ENCODE assay signal across 21 mouse cellular contexts in the genomic region with DNA sequence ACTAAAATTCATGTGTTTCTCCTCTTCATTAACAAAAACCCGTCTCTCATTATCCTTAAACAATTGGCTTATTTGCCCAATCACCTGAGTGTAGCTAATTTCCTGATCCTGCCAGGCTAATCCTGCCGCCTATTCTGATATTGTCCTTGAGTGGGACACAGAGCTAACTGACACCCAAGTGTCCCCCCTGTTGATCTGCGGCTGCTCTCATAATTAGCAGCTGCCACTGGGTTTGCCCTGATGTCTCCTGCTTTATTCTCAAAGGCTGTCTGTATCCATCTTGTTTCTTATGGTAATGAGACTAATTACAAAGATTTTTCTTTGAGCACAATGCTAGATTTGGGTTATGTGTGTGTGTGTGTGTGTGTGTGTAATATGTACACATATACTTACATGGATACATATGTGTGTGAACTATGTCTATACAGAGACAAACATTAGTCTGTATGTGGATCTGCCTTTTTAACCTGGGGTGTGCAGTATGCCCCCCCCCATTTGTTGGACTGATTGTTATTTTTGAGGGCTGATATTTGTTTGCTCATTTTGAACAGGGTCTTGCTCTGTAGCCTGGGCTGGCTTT. TPM values are rescaled to one million over a fixed set of nuclear protein-coding genes. Genes with fewer than 3 reads are reported as not detected.
DNase-seq lines count a peak whose midpoint lies in the region; ATAC-seq and TF ChIP-seq lines count a peak whose summit lies in the region.
"Had no signal": no experiment of that assay in that cellular context is flagged by ENCODE, and none has a peak within 500 bp of the region (broad histone marks: within the 10 kb centered on the region; RNA-seq: fewer than 3 reads in every experiment).

No protein-coding gene starts in this region.

- ATAC-seq in midbrain, embryonic 11.5 days (ENCODE audit: low FRiP score): peak; percentile 54; the same call in 1 of the 2 replicates
- peak; percentile 71 for ATAC-seq in forebrain, embryonic 16.5 days
- ATAC-seq in hindbrain, postnatal 0 days: peak; percentile 85
- no peak for ATAC-seq in megakaryocyte-erythroid progenitor cell, adult 5-6 weeks (replicated peaks; ENCODE audit: low FRiP score, low TSS enrichment, poor library complexity, severe bottlenecking)
- ATAC-seq: activated CD4-positive, CD25-positive, alpha-beta regulatory T cell, adult 4 months; intestine, embryonic 15.5 days; Patski had no signal

- intact Hi-C loops in gastrocnemius, postnatal 14 days (cut with DNase I; ENCODE audit: low total_unique reads): no loop called here

- no peak overlapping the region for H3K4me2 ChIP-seq in midbrain, embryonic 11.5 days
- H3K4me2 ChIP-seq in forebrain, embryonic 16.5 days (ENCODE audit: low read length): no peak overlapping the region
- H3K4me2 ChIP-seq in hindbrain, postnatal 0 days (ENCODE audit: low read depth, low read length): no peak overlapping the region
- H3K4me2 ChIP-seq: intestine, embryonic 15.5 days; kidney, embryonic 15.5 days; liver, embryonic 13.5 days had no signal

- H3K36me3 ChIP-seq in midbrain, embryonic 11.5 days (ENCODE audit: control insufficient read depth, insufficient read depth, low read length): no peaks in the 10 kb centered on the region
- no peaks in the 10 kb centered on the region for H3K36me3 ChIP-seq in midbrain, embryonic 10.5 days
- H3K36me3 ChIP-seq in forebrain, embryonic 16.5 days (ENCODE audit: control insufficient read depth, insufficient read depth): no peaks in the 10 kb centered on the region
- no peaks in the 10 kb centered on the region for H3K36me3 ChIP-seq in hindbrain, postnatal 0 days (ENCODE audit: insufficient read depth, low read length)
- H3K36me3 ChIP-seq: intestine, embryonic 15.5 days; kidney, embryonic 15.5 days; liver, embryonic 13.5 days had no signal

- no peak for TF ChIP-seq CTCF in hindbrain, postnatal 0 days (IDR thresholded peaks at IDR 0.05; ENCODE audit: low read depth)

- no peak for DNase-seq in midbrain, embryonic 11.5 days (ENCODE audit: low spot score, missing footprints)
- DNase-seq in midbrain, embryonic 10.5 days (ENCODE audit: low spot score): no peak
- peak; percentile 55 for DNase-seq in hindbrain, postnatal 0 days (ENCODE audit: low spot score)
- peak; percentile 87 for DNase-seq in retina, postnatal 1 day
- DNase-seq in gastrocnemius, postnatal 14 days: no peak
- DNase-seq: adrenal gland, postnatal 25 days; cerebellum, postnatal 25 days; gastrocnemius, postnatal 36 days; heart, postnatal 14 days; layer of hippocampus, postnatal 36 days; liver, embryonic 13.5 days; right cerebral cortex, postnatal 25 days; thymus, postnatal 14 days had no signal

- no peaks in the 10 kb centered on the region for H3K27me3 ChIP-seq in midbrain, embryonic 11.5 days (ENCODE audit: control insufficient read depth, insufficient read depth, low read length)
- H3K27me3 ChIP-seq in midbrain, embryonic 10.5 days (ENCODE audit: low read depth, poor library complexity, severe bottlenecking): no peaks in the 10 kb centered on the region
- H3K27me3 ChIP-seq in forebrain, embryonic 16.5 days (replicated peaks; ENCODE audit: control insufficient read depth, insufficient read depth, low read length): no peaks in the 10 kb centered on the region
- no peaks in the 10 kb centered on the region for H3K27me3 ChIP-seq in hindbrain, postnatal 0 days (ENCODE audit: insufficient read depth, low read length)
- H3K27me3 ChIP-seq: intestine, embryonic 15.5 days; kidney, embryonic 15.5 days; liver, embryonic 13.5 days; Patski had no signal

- no peaks in the 10 kb centered on the region for H3K4me1 ChIP-seq in midbrain, embryonic 11.5 days (ENCODE audit: control insufficient read depth, insufficient read depth, low read length)
- H3K4me1 ChIP-seq in midbrain, embryonic 10.5 days: 0 out of 2 replicates have a peak, but pooled peaks cover 3% of the 10 kb centered on the region
- H3K4me1 ChIP-seq in forebrain, embryonic 16.5 days (replicated peaks; ENCODE audit: control insufficient read depth, insufficient read depth, low read length): peaks cover 3% of the 10 kb centered on the region; the same call in 1 of the 2 replicates
- H3K4me1 ChIP-seq in hindbrain, postnatal 0 days (ENCODE audit: insufficient read depth, low read length): no peaks in the 10 kb centered on the region
- H3K4me1 ChIP-seq: intestine, embryonic 15.5 days; kidney, embryonic 15.5 days; liver, embryonic 13.5 days had no signal

- H3K9ac ChIP-seq in midbrain, embryonic 11.5 days (ENCODE audit: low read length): no peak overlapping the region
- no peak overlapping the region for H3K9ac ChIP-seq in forebrain, embryonic 16.5 days (replicated peaks; ENCODE audit: low read depth, low read length)
- H3K9ac ChIP-seq in hindbrain, postnatal 0 days (replicated peaks; ENCODE audit: low read length): no peak overlapping the region
- H3K9ac ChIP-seq: intestine, embryonic 15.5 days; kidney, embryonic 15.5 days; liver, embryonic 13.5 days had no signal

- H3K4me3 ChIP-seq in midbrain, embryonic 11.5 days (ENCODE audit: low read depth, low read length): no peak overlapping the region
- no peak overlapping the region for H3K4me3 ChIP-seq in midbrain, embryonic 10.5 days
- no peak overlapping the region for H3K4me3 ChIP-seq in forebrain, embryonic 16.5 days (replicated peaks; ENCODE audit: low read length)
- no peak overlapping the region for H3K4me3 ChIP-seq in hindbrain, postnatal 0 days (ENCODE audit: low read length)
- H3K4me3 ChIP-seq: heart, embryonic 10.5 days; intestine, embryonic 15.5 days; kidney, embryonic 15.5 days; liver, embryonic 13.5 days; myocyte had no signal

- WGBS in midbrain, embryonic 11.5 days: 32% methylated on average over 3 of the region's 3 CpGs
- WGBS in midbrain, embryonic 10.5 days: 32% methylated on average over 3 of the region's 3 CpGs
- 12% methylated on average over 3 of the region's 3 CpGs for WGBS in forebrain, embryonic 16.5 days
- 23% methylated on average over 3 of the region's 3 CpGs for WGBS in hindbrain, postnatal 0 days

- no peak overlapping the region for H3K27ac ChIP-seq in midbrain, embryonic 11.5 days (ENCODE audit: low read depth, low read length)
- H3K27ac ChIP-seq in midbrain, embryonic 10.5 days (replicated peaks): no peak overlapping the region
- no peak overlapping the region for H3K27ac ChIP-seq in forebrain, embryonic 16.5 days (ENCODE audit: low read length)
- H3K27ac ChIP-seq in hindbrain, postnatal 0 days: no peak overlapping the region
- H3K27ac ChIP-seq: heart, embryonic 10.5 days; intestine, embryonic 15.5 days; kidney, embryonic 15.5 days; liver, embryonic 13.5 days had no signal

- H3K9me3 ChIP-seq in midbrain, embryonic 11.5 days (ENCODE audit: control insufficient read depth, low read length): no peaks in the 10 kb centered on the region
- no peaks in the 10 kb centered on the region for H3K9me3 ChIP-seq in midbrain, embryonic 10.5 days (replicated peaks)
- peaks cover 2% of the 10 kb centered on the region; the same call in 1 of the 2 replicates for H3K9me3 ChIP-seq in forebrain, embryonic 16.5 days (ENCODE audit: control insufficient read depth, low read length)
- no peaks in the 10 kb centered on the region for H3K9me3 ChIP-seq in hindbrain, postnatal 0 days (ENCODE audit: low read length)
- H3K9me3 ChIP-seq: heart, embryonic 10.5 days; intestine, embryonic 15.5 days; kidney, embryonic 15.5 days; liver, embryonic 13.5 days had no signal

RNA-seq across cellular contexts. Expression of a gene that starts 49.3 kb away (rescaled TPM):
- polyA plus RNA-seq in midbrain, embryonic 11.5 days (2014; fragmentation: Nextera tagmentation; extraction: Ambion mirVana): 43.2 and 48.6 TPM in 2 replicates
- polyA plus RNA-seq in midbrain, embryonic 10.5 days (2016; fragmentation: Nextera tagmentation; extraction: Ambion mirVana): 49.3 and 53.2 TPM in 2 replicates
- polyA plus RNA-seq in forebrain, embryonic 16.5 days (2015; fragmentation: Nextera tagmentation; extraction: Ambion mirVana): 23.7 and 23.8 TPM in 2 replicates
- total RNA-seq in hindbrain, postnatal 0 days (2014; rRNA removed): 39.0 and 66.2 TPM in 2 replicates
- polyA plus RNA-seq in hindbrain, postnatal 0 days (2015; fragmentation: Nextera tagmentation; extraction: Ambion mirVana): 59.2 and 69.7 TPM in 2 replicates
- total RNA-seq in gastrocnemius, postnatal 14 days (2021): 10 to 100 TPM; 29.0 to 34.5 TPM
- total RNA-seq in megakaryocyte-erythroid progenitor cell, adult 5-6 weeks (2014; fragmentation: Nextera tagmentation): 8.9 and 15.6 TPM in 2 replicates
- 13.1 and 16.4 TPM in 2 replicates for total RNA-seq in megakaryocyte-erythroid progenitor cell, adult 5-6 weeks (2017)

Comparison
In these comparisons a context has a peak if more than half of its experiments do, and no peak if none do; other contexts are left out.
1. DNase-seq: peak in hindbrain, postnatal 0 days (single experiment) and retina, postnatal 1 day (single experiment); none in midbrain, embryonic 11.5 days (single experiment), midbrain, embryonic 10.5 days (single experiment) and gastrocnemius, postnatal 14 days (single experiment).